Mouse (Mus musculus) embryonic facial prominence, embryonic 13.5 days (tissue): ENCODE data around the gene E2f3. TPM values are rescaled to one million over a fixed set of nuclear protein-coding genes. Genes with fewer than 3 reads are reported as not detected.

ENCODE experiments used
- ATAC-seq: fragments of 200-750 bp; cut with Nextera tagmentation; 2 replicates; pipeline ENCODE4 v1.8.0; 2017; ENCODE audit warnings: low read depth; ENCODE audit not compliant: insufficient number of reproducible peaks, insufficient read depth, low FRiP score, low TSS enrichment
- H3K27ac ChIP-seq: fragments of 300-500 bp; sonication (generic); 2 replicates; pipeline ENCODE4 v1.5.1; 2015; ENCODE audit warnings: moderate library complexity, mild to moderate bottlenecking, inconsistent platforms
- H3K27me3 ChIP-seq: fragments of 300-500 bp; sonication (generic); 2 replicates; pipeline ENCODE4 v1.6.1; 2015; ENCODE audit warnings: mild to moderate bottlenecking, inconsistent platforms
- H3K36me3 ChIP-seq: fragments of 300-500 bp; sonication (generic); 2 replicates; pipeline ENCODE4 v1.6.1; 2015; ENCODE audit warnings: mild to moderate bottlenecking, inconsistent platforms
- H3K4me1 ChIP-seq: fragments of 300-500 bp; sonication (generic); 2 replicates; pipeline ENCODE4 v1.6.1; 2015; ENCODE audit warnings: inconsistent platforms
- H3K4me2 ChIP-seq: fragments of 300-500 bp; sonication (generic); 2 replicates; pipeline ENCODE4 v1.6.1; 2015; ENCODE audit warnings: moderate library complexity, mild to moderate bottlenecking, inconsistent platforms
- H3K4me3 ChIP-seq: fragments of 300-500 bp; sonication (generic); 2 replicates; pipeline ENCODE4 v1.5.1; 2015; ENCODE audit warnings: mild to moderate bottlenecking, inconsistent platforms
- H3K9ac ChIP-seq: fragments of 300-500 bp; sonication (generic); 2 replicates; pipeline ENCODE4 v1.6.1; 2015; ENCODE audit warnings: mild to moderate bottlenecking, inconsistent platforms
- H3K9me3 ChIP-seq: fragments of 300-500 bp; sonication (generic); 2 replicates; pipeline ENCODE4 v1.6.1; 2016; ENCODE audit warnings: inconsistent platforms
- WGBS: fragments of 180-500 bp; shearing (Covaris S2); methylation state at CpG from one replicate; pipeline ENCODE4 v1.1.7; 2015; ENCODE audit warnings: mixed read lengths; 5-methylcytosine and 5-hydroxymethylcytosine counted together
- polyA plus RNA-seq: library from polyadenylated mRNA; unstranded; fragments of >200 nt; fragmentation: Nextera tagmentation; extraction: Ambion mirVana; gene quantifications from 2 replicates; pipeline ENCODE4 v1.2.1, GENCODE M21; 2015

E2f3 gene
- polyA plus RNA-seq, 1 experiment from 2014 or later: 13.1 TPM

DNA sequence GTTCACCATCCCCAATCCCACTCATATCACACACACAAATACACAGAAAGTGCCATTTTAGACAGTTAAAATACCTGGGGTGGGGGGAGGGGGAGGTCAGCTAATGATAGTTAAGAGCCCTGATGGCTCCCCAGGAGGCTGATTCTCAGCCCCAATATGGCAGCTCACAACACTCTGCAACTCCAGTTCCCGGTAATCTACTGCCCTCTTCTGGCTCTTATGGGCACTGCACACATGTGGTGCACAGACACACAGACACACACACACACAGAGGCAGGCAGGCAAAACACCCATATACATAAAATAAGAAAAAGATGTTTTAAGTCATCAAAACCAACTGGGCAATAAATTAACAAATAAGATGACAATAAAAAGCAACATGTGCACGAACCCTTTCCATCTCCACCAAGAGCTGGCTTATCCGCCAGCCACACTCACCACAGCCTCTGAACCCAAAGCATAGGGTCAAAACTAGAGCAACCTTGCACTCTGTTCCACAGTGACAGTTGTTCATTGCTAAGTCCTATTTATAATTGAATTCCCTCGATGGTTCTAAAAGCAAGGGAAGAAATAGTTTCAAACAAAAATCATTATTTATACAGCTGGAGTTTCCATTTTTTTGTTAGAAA, 32.3 kb downstream of the E2f3 start:
- no peak overlapping the region for H3K4me2 ChIP-seq
- no peaks in the 10 kb centered on the region for H3K27me3 ChIP-seq
- H3K27ac ChIP-seq: no peak overlapping the region
- peaks cover 4% of the 10 kb centered on the region; the same call in 1 of the 2 replicates for H3K9me3 ChIP-seq
- H3K9ac ChIP-seq: no peak overlapping the region
- no peak for ATAC-seq
- peaks cover 29% of the 10 kb centered on the region for H3K4me1 ChIP-seq
- WGBS: 92% methylated on average over 4 of the region's 4 CpGs
- peaks cover 27% of the 10 kb centered on the region for H3K36me3 ChIP-seq
- H3K4me3 ChIP-seq: no peak overlapping the region

DNA sequence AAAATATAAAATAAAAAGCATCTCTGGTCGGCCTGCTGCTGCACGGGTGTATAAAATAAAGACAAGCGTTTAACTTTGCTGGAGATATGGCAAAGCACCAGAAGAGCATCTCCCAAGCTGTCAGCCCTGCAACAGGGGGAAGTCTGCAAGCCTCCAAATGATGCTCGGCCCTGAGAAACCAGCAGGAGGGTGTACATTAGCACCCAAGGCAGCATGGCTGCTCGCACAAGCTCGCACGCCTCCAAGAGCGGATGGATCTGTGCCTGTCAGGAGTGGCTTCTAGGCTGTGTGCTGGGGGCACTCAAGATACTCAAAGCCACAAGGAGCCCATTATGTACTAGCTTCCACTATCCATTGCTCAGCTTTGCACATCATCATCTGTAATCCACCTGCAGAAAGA, 39.8 kb downstream of the E2f3 start:
- Histone ChIP-seq H3K4me3 (no peak overlapping the region), H3K4me1 (peaks cover 19% of the 10 kb centered on the region), H3K9me3 (no peaks in the 10 kb centered on the region), H3K36me3 (peaks cover 27% of the 10 kb centered on the region), H3K4me2 (no peak overlapping the region), H3K27ac (no peak overlapping the region), H3K27me3 (no peaks in the 10 kb centered on the region), H3K9ac (no peak overlapping the region)
- no peak for ATAC-seq
- 89% methylated on average over 8 of the region's 8 CpGs for WGBS

- Histone ChIP-seq H3K27ac (peak overlapping the region; percentile 52; the same call in 1 of the 2 replicates), H3K4me1 (peaks cover 29% of the 10 kb centered on the region), H3K4me2 (no peak overlapping the region), H3K9me3 (no peaks in the 10 kb centered on the region), H3K9ac (no peak overlapping the region), H3K36me3 (peaks cover 23% of the 10 kb centered on the region), H3K27me3 (no peaks in the 10 kb centered on the region), H3K4me3 (no peak overlapping the region)
- ATAC-seq: no peak
- WGBS: 53% methylated on average over 9 of the region's 9 CpGs
Observed at GRCm38 (mm10) chr13:29944915-29945570, 40.8 kb downstream of the E2f3 start.

GRCm38 (mm10) chr13:29944493-29944892, 41.4 kb downstream of the E2f3 start:
- H3K27ac ChIP-seq: peak overlapping the region; percentile 52; the same call in 1 of the 2 replicates
- H3K9me3 ChIP-seq: no peaks in the 10 kb centered on the region
- peaks cover 27% of the 10 kb centered on the region for H3K4me1 ChIP-seq
- no peak overlapping the region for H3K4me2 ChIP-seq
- peaks cover 18% of the 10 kb centered on the region for H3K36me3 ChIP-seq
- no peak for ATAC-seq
- no peaks in the 10 kb centered on the region for H3K27me3 ChIP-seq
- WGBS: 64% methylated on average over 8 of the region's 8 CpGs
- H3K9ac ChIP-seq: no peak overlapping the region
- H3K4me3 ChIP-seq: no peak overlapping the region

- no peak overlapping the region for H3K4me2 ChIP-seq
- H3K9me3 ChIP-seq: no peaks in the 10 kb centered on the region
- no peak overlapping the region for H3K9ac ChIP-seq
- WGBS: 59% methylated on average over 3 of the region's 3 CpGs
- peaks cover 27% of the 10 kb centered on the region for H3K4me1 ChIP-seq
- ATAC-seq: no peak
- H3K4me3 ChIP-seq: no peak overlapping the region
- H3K27me3 ChIP-seq: no peaks in the 10 kb centered on the region
- H3K36me3 ChIP-seq: peaks cover 18% of the 10 kb centered on the region
- peak overlapping the region; percentile 83 for H3K27ac ChIP-seq
Observed at GRCm38 (mm10) chr13:29943541-29944039, 42.3 kb downstream of the E2f3 start.

DNA sequence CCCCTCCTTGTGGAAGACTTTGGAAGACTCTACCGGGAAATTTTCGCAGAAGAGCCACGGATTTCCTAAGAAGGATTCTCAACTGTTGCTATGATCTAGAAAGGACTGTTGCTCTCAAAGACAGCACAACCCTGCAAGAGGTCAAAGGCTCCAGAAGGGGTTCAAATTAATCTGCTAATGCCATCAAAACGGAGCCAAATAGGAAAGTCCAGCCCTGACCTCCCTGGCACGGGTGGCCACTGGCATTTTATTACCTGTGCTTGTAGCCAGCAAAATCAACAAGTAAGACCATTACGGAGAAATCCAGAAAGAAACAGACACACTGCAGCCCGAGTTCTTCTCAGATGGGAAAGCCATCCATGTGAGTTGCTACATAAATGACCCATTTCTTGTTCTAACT, 45.8 kb downstream of the E2f3 start:
- Histone ChIP-seq H3K27ac (no peak overlapping the region; the same call in 1 of the 2 replicates), H3K27me3 (no peaks in the 10 kb centered on the region), H3K4me3 (no peak overlapping the region), H3K9ac (no peak overlapping the region), H3K4me1 (peaks cover 21% of the 10 kb centered on the region), H3K36me3 (peaks cover 37% of the 10 kb centered on the region), H3K9me3 (no peaks in the 10 kb centered on the region; the same call in 1 of the 2 replicates), H3K4me2 (no peak overlapping the region)
- WGBS: 84% methylated on average over 7 of the region's 7 CpGs
- no peak for ATAC-seq

DNA sequence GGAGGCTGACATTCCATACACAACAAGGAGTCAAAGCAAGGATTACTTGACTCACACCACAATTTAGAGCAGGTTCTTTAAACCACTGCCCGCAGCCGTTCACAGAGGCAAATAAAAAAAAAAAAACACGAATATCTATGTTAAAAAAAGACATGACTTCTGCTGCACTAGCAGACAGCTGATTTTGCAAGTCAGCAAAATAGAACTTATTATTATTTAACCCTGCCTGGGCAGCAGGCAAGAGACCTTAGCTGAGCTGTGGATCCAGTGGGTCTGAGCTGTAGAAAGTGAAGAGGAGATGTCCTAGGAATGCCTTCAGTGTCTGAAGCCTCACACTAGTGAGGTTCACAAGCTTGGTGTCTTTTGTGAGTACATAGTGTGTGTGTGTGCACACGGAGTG, 46.5 kb downstream of the E2f3 start:
- H3K27ac ChIP-seq: no peak overlapping the region
- WGBS: 72% methylated on average over 4 of the region's 4 CpGs
- H3K27me3 ChIP-seq: no peaks in the 10 kb centered on the region
- no peak overlapping the region for H3K4me3 ChIP-seq
- no peak overlapping the region for H3K4me2 ChIP-seq
- peaks cover 37% of the 10 kb centered on the region for H3K36me3 ChIP-seq
- peaks cover 20% of the 10 kb centered on the region for H3K4me1 ChIP-seq
- no peak for ATAC-seq
- no peak overlapping the region for H3K9ac ChIP-seq
- no peaks in the 10 kb centered on the region; the same call in 1 of the 2 replicates for H3K9me3 ChIP-seq

DNA sequence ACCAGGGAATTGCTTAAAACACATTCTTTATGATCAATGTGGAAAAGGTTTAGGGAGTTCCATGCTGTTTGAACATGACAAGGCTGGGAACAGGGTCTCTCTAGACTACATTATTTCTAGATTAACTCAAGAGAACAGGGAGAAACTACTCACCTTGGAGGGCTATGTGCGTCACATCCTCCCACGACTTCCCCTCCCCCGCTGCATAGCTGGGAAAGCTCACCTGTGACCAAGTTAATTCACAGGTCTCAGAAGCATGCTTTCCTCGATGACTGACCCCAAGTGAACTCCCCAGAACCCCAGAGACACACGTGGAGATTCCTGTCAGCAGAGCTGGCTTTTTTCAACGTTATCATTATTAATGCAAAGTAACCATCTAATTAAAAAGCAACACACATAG, 47.1 kb downstream of the E2f3 start:
- H3K27me3 ChIP-seq: no peaks in the 10 kb centered on the region
- no peak overlapping the region for H3K27ac ChIP-seq
- H3K9ac ChIP-seq: no peak overlapping the region
- peaks cover 16% of the 10 kb centered on the region for H3K4me1 ChIP-seq
- peaks cover 37% of the 10 kb centered on the region for H3K36me3 ChIP-seq
- no peak overlapping the region for H3K4me3 ChIP-seq
- WGBS: 81% methylated on average over 6 of the region's 6 CpGs
- H3K9me3 ChIP-seq: no peaks in the 10 kb centered on the region; the same call in 1 of the 2 replicates
- no peak for ATAC-seq
- no peak overlapping the region for H3K4me2 ChIP-seq

- no peaks in the 10 kb centered on the region for H3K9me3 ChIP-seq
- WGBS: 60% methylated on average over 3 of the region's 3 CpGs
- no peak overlapping the region for H3K9ac ChIP-seq
- H3K36me3 ChIP-seq: no peaks in the 10 kb centered on the region
- no peaks in the 10 kb centered on the region for H3K27me3 ChIP-seq
- no peaks in the 10 kb centered on the region for H3K4me1 ChIP-seq
- no peak overlapping the region for H3K4me2 ChIP-seq
- ATAC-seq: no peak
- H3K27ac ChIP-seq: no peak overlapping the region
- H3K4me3 ChIP-seq: no peak overlapping the region
Observed at GRCm38 (mm10) chr13:29926168-29926567, 59.7 kb downstream of the E2f3 start.

DNA sequence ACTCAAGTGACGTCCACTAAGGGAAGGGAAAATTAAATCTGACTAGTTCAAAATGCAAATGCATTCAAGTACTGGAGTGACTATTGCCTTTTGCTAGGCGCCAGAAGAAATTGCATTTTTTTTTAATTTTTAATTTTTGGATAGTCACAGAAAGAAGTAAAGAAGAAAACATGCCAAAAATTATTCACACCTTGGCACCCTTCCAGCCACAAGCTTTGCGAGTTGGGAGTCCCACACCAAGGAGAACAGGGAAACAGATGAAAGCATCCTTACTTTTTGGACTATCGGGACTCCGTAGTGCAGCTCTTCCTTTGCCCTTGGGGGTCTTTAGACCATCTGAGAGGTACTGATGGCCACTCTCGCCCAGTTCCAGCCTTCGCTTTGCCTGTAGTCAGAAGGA, 66.0 kb downstream of the E2f3 start:
- H3K4me1 ChIP-seq: peaks cover 3% of the 10 kb centered on the region
- H3K27ac ChIP-seq: no peak overlapping the region
- H3K4me2 ChIP-seq: no peak overlapping the region
- no peak overlapping the region for H3K9ac ChIP-seq
- ATAC-seq: no peak
- H3K27me3 ChIP-seq: no peaks in the 10 kb centered on the region
- no peaks in the 10 kb centered on the region for H3K9me3 ChIP-seq
- H3K36me3 ChIP-seq: peaks cover 32% of the 10 kb centered on the region
- H3K4me3 ChIP-seq: no peak overlapping the region
- 87% methylated on average over 7 of the region's 7 CpGs for WGBS

- Histone ChIP-seq H3K9me3 (no peaks in the 10 kb centered on the region), H3K4me3 (no peak overlapping the region), H3K36me3 (peaks cover 47% of the 10 kb centered on the region), H3K27ac (no peak overlapping the region), H3K4me2 (no peak overlapping the region), H3K27me3 (no peaks in the 10 kb centered on the region), H3K4me1 (peaks cover 17% of the 10 kb centered on the region), H3K9ac (no peak overlapping the region)
- WGBS: 73% methylated on average over 1 of the region's 1 CpGs
- no peak for ATAC-seq
Observed at GRCm38 (mm10) chr13:29916561-29916960, 69.3 kb downstream of the E2f3 start.

GRCm38 (mm10) chr13:29913606-29914005, 72.3 kb downstream of the E2f3 start:
- no peak overlapping the region for H3K4me2 ChIP-seq
- H3K9me3 ChIP-seq: no peaks in the 10 kb centered on the region
- H3K4me1 ChIP-seq: peaks cover 15% of the 10 kb centered on the region
- H3K27me3 ChIP-seq: no peaks in the 10 kb centered on the region
- H3K27ac ChIP-seq: no peak overlapping the region
- WGBS: 37% methylated on average over 10 of the region's 10 CpGs
- H3K9ac ChIP-seq: no peak overlapping the region
- H3K4me3 ChIP-seq: no peak overlapping the region
- ATAC-seq: no peak
- peaks cover 62% of the 10 kb centered on the region for H3K36me3 ChIP-seq
